Mouse (Mus musculus) kidney, postnatal 14 days (tissue): ENCODE measurements around the gene Olfr1116.
"Not testable (repeated sequence)": the region's sequence is repeated elsewhere in the genome, so short reads cannot be mapped to it uniquely, and the experiment has no call there.

ENCODE experiments used
- DNase-seq: peaks from one replicate; pipeline ENCODE4 v3.0.0; 2022; ENCODE audit warnings: mixed read lengths

Gene Olfr1116

DNA sequence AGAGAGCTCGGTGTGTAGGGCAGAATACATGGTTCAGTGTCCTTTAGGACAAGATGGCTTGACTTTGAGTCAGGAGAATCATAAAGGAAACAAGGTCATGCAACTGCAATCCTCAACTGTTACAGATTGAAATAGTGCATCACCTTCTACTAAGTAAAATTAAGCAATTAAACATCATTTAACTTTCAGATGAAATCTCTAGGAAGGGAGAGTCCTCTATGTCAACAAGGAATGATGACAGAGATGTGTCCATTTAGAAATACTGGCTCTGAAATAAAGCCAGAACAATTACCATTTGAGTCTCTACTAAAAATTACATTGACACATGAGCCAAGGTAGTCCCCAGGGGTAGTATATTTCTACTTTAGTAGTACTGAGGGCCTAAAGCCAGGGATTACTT, at the start of gene Olfr1116:
Gene Olfr1116 (plus strand): TSS at position 301 of the 400 bp plus-strand sequence.
- no peak for DNase-seq

DNA sequence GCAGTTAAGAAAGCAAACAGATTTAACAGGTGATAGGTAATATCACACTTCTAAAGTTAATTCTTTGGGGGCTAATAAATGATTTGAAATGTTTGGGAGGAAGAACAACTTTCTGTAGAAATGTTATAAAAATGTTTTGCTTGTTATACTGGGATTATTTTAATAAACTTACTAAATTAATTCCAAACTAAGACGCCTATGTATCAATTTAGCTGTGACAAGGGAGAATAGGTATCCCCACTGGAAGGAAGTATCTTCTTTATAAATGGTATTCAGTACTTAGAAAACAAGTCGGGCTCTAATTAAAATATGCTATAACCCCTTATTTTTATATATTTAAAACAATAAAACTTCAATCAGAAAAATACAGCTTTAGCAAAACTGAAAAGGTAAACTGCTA, 19.6 kb upstream of the Olfr1116 start, which contains the start of gene Olfr1115:
Gene Olfr1115 (plus strand): TSS at position 301 of the 400 bp plus-strand sequence.
- no peak for DNase-seq

DNA sequence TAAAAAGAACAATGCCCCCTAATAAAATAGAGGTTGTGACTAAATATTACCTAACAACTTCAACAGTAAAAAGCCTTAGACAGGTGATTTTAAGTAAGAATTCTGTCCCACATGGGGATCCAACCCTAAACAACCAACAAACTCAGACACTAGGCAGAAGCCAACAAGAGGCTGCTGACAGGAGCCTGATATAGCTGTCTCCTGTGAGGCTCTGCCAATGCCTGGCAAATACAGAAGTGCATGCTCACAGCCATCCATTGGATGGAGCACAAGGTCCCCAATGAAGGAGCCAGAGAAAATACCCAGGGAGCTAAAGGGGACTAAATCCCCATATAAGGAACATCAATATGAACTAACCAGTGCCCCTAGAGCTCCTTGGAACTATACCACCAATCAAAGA, 26.6 kb downstream of the Olfr1116 start:
- DNase-seq = not testable (repeated sequence)

DNA sequence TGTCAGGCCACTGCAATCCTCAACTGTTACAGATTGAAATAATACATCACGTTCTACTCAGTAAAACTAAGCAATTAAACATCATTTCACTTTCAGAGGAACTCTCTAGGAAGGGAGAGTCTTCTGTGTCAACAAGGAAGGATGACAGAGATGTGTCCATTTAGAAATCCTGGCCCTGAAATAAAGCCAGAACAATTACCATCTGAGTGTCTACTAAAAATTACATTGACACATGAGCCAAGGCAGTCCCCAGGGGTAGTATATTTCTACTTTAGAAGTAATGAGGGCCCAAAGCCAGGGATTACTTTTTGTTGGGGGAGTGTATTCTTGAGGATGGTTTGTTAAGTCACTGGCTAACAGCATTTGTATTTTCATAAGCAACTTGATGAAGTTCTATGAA, 39.9 kb downstream of the Olfr1116 start, which contains the start of gene Olfr1118:
Gene Olfr1118 (plus strand): TSS at position 301 of the 400 bp plus-strand sequence.
- no peak for DNase-seq
